18 mouse cellular contexts compared by ENCODE assay signal in the genomic region with DNA sequence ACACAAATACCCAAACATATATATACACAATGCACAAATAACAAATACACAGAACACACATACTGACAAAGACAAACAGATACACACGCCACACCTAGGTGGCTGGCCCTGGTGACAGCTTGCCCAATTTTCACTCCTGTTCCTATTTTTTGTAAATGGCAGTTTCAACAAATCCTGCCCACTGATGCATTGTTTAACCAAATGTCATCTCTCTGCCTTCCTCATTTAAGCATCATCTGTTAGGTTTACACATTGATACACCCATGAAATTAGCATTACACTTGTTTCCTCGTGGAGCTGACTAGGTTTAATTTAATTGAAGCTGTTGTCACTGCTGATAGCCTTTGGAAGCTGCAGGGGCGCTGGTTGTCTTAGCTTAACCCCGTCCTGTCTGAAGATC.
"Had no signal": no experiment of that assay in that cellular context is flagged by ENCODE, and none has a peak within 500 bp of the region (broad histone marks: within the 10 kb centered on the region; RNA-seq: fewer than 3 reads in every experiment).

No protein-coding gene starts in this region.

- H3K4me3 ChIP-seq: layer of hippocampus, adult 2 months; left cerebral cortex, adult 2 months; liver, embryonic 13.5 days; megakaryocyte, embryonic 14.5 days; midbrain, embryonic 10.5 days; midbrain, embryonic 13.5 days had no signal

- H3K9me3 ChIP-seq: liver, embryonic 13.5 days; megakaryocyte, embryonic 14.5 days; midbrain, embryonic 10.5 days; midbrain, embryonic 13.5 days had no signal

- H3K27me3 ChIP-seq: liver, embryonic 13.5 days; megakaryocyte, embryonic 14.5 days had no signal

- H3K4me2 ChIP-seq: liver, embryonic 13.5 days; midbrain, embryonic 13.5 days had no signal

- ATAC-seq: midbrain, embryonic 13.5 days; midbrain, embryonic 16.5 days had no signal

- H3K4me1 ChIP-seq: liver, embryonic 13.5 days; megakaryocyte, embryonic 14.5 days had no signal

- H3K9ac ChIP-seq: liver, embryonic 13.5 days; midbrain, embryonic 13.5 days had no signal

- H3K27ac ChIP-seq: kidney, postnatal 0 days; layer of hippocampus, adult 2 months; left cerebral cortex, adult 2 months; liver, embryonic 13.5 days; midbrain, embryonic 10.5 days; midbrain, embryonic 13.5 days; stomach, postnatal 0 days had no signal

- H3K36me3 ChIP-seq: liver, embryonic 13.5 days; midbrain, embryonic 10.5 days; midbrain, embryonic 13.5 days had no signal

- DNase-seq: kidney, postnatal 25 days; layer of hippocampus, adult 9-11 months; layer of hippocampus, postnatal 36 days; liver, embryonic 13.5 days; lung, adult 2 months; lung, postnatal 14 days; lung, postnatal 4 days; thymus, adult 2 months; thymus, postnatal 14 days; thymus, postnatal 4 days had no signal
